Comparison of ENCODE assay signal across 8 mouse cellular contexts in the genomic region with DNA sequence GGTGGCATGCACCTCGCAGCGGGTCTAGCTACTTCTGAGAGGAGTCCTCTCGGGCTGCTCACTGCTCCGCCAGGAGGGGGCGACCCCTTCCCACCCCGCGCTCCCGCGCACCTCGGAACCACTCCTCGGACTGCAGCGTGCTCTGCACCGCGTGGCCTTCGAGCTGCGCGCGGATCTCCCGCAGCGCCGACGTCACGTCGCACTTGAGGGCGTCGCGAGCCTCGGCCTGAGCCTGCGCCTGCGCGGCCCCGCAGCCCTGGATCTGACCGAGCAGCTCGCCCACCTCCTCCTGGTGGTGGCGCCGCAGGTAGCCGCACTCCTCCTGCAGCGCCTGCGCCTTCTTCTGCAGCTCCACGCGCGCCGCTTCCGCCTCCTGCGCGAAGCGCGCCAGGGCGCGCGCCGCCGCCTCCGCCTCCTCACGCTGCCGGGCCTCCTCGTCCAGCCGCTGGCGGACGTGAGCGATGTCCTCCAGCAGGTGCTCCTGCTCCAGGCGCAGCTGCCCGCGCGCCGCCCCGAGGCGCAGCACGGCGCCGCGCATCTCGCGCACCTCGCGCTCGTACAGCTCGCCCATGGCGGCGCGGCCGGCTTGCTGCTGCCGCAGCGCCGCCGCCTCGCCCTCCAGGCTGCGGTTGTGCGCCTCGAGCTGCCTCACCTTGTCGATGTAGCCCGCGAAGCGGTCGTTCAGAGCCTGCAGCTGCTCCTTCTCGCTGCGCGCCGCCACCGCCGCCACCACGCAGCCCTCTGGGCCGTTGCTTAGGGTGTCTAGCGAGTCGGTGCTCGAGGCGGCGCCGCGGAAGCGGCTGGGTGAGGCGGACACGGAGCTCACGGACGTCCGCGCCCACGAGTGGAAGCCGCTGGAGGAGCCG. TPM values are rescaled to one million over a fixed set of nuclear protein-coding genes. Genes with fewer than 3 reads are reported as not detected.
DNase-seq lines count a peak whose midpoint lies in the region; ATAC-seq and TF ChIP-seq lines count a peak whose summit lies in the region.

No protein-coding gene starts in this region.

- intact Hi-C loops in heart, postnatal 25 days (cut with DNase I), result no loop called here

- H3K9me3 ChIP-seq in heart, embryonic 11.5 days (replicated peaks; ENCODE audit: control insufficient read depth, low read length), result no peaks in the 10 kb centered on the region
- no peaks in the 10 kb centered on the region for H3K9me3 ChIP-seq in embryonic facial prominence, embryonic 10.5 days
- no peaks in the 10 kb centered on the region for H3K9me3 ChIP-seq in heart, postnatal 0 days (replicated peaks; ENCODE audit: control insufficient read depth, low read length)
- H3K9me3 ChIP-seq in liver, embryonic 13.5 days (replicated peaks), result no peaks in the 10 kb centered on the region
- no peaks in the 10 kb centered on the region for H3K9me3 ChIP-seq in stomach, postnatal 0 days (ENCODE audit: control insufficient read depth, low read length)

- H3K36me3 ChIP-seq in heart, embryonic 11.5 days (ENCODE audit: control insufficient read depth, insufficient read depth, low read length), result no peaks in the 10 kb centered on the region
- no peaks in the 10 kb centered on the region for H3K36me3 ChIP-seq in embryonic facial prominence, embryonic 10.5 days (replicated peaks)
- no peaks in the 10 kb centered on the region for H3K36me3 ChIP-seq in heart, postnatal 0 days (replicated peaks; ENCODE audit: control insufficient read depth, insufficient read depth, low read length)
- H3K36me3 ChIP-seq in liver, embryonic 13.5 days, result no peaks in the 10 kb centered on the region
- H3K36me3 ChIP-seq in stomach, postnatal 0 days (ENCODE audit: control insufficient read depth, insufficient read depth, low read length), result no peaks in the 10 kb centered on the region

- H3K27me3 ChIP-seq in heart, embryonic 11.5 days (ENCODE audit: control insufficient read depth, insufficient read depth, low read length), result peaks cover 74% of the 10 kb centered on the region
- H3K27me3 ChIP-seq in embryonic facial prominence, embryonic 10.5 days (replicated peaks; ENCODE audit: low read depth, poor library complexity, severe bottlenecking), result peaks cover 91% of the 10 kb centered on the region
- H3K27me3 ChIP-seq in heart, postnatal 0 days (ENCODE audit: control insufficient read depth, insufficient read depth, low read length), result peaks cover 73% of the 10 kb centered on the region
- H3K27me3 ChIP-seq in liver, embryonic 13.5 days, result peaks cover 84% of the 10 kb centered on the region
- H3K27me3 ChIP-seq in stomach, postnatal 0 days (ENCODE audit: control insufficient read depth, insufficient read depth, low read length), result peaks cover 34% of the 10 kb centered on the region

- peaks cover 9% of the 10 kb centered on the region for H3K4me1 ChIP-seq in heart, embryonic 11.5 days (ENCODE audit: control insufficient read depth, insufficient read depth, low read length)
- peaks cover 20% of the 10 kb centered on the region for H3K4me1 ChIP-seq in embryonic facial prominence, embryonic 10.5 days
- peaks cover 9% of the 10 kb centered on the region for H3K4me1 ChIP-seq in heart, postnatal 0 days (ENCODE audit: control insufficient read depth, insufficient read depth)
- peaks cover 19% of the 10 kb centered on the region for H3K4me1 ChIP-seq in liver, embryonic 13.5 days (replicated peaks)
- no peaks in the 10 kb centered on the region for H3K4me1 ChIP-seq in stomach, postnatal 0 days (replicated peaks; ENCODE audit: control insufficient read depth, insufficient read depth)

- peak overlapping the region; percentile 61 for H3K4me3 ChIP-seq in heart, embryonic 11.5 days (ENCODE audit: low read depth, low read length)
- peak overlapping the region; percentile 65 for H3K4me3 ChIP-seq in embryonic facial prominence, embryonic 10.5 days
- peak overlapping the region; percentile 55 for H3K4me3 ChIP-seq in heart, postnatal 0 days (ENCODE audit: low read depth, low read length)
- peak overlapping the region; percentile 55 for H3K4me3 ChIP-seq in liver, embryonic 13.5 days (replicated peaks)
- peak overlapping the region; percentile 46 for H3K4me3 ChIP-seq in stomach, postnatal 0 days (ENCODE audit: low read depth, low read length)

- no peak for TF ChIP-seq EP300 in heart, postnatal 0 days (IDR thresholded peaks at IDR 0.05; ENCODE audit: low read depth)
- TF ChIP-seq EP300 in stomach, postnatal 0 days (optimal IDR thresholded peaks at IDR 0.05), result no peak

- H3K9ac ChIP-seq in heart, embryonic 11.5 days (ENCODE audit: low read depth, low read length), result no peak overlapping the region
- 0 out of 2 replicates have a peak overlapping the region, but pooled peaks have one; percentile 2 for H3K9ac ChIP-seq in heart, postnatal 0 days (replicated peaks; ENCODE audit: low read depth, low read length)
- no peak overlapping the region for H3K9ac ChIP-seq in liver, embryonic 13.5 days
- peak overlapping the region; percentile 38 for H3K9ac ChIP-seq in stomach, postnatal 0 days (ENCODE audit: low read length)

- peak overlapping the region; percentile 79 for H3K4me2 ChIP-seq in heart, embryonic 11.5 days
- peak overlapping the region; percentile 86 for H3K4me2 ChIP-seq in heart, postnatal 0 days (ENCODE audit: low read depth, low read length)
- H3K4me2 ChIP-seq in liver, embryonic 13.5 days, result peak overlapping the region; percentile 74
- peak overlapping the region; percentile 83 for H3K4me2 ChIP-seq in stomach, postnatal 0 days (replicated peaks; ENCODE audit: low read depth)

- ATAC-seq in heart, embryonic 11.5 days (replicated peaks; ENCODE audit: insufficient number of reproducible peaks, low FRiP score, low TSS enrichment), result peak; percentile 51; the same call in 1 of the 2 replicates
- peak; percentile 36; the same call in 1 of the 2 replicates for ATAC-seq in heart, postnatal 0 days (ENCODE audit: insufficient read depth, low read depth)
- peak; percentile 64 for ATAC-seq in liver, embryonic 13.5 days (ENCODE audit: low read depth)
- ATAC-seq in stomach, postnatal 0 days (ENCODE audit: low FRiP score, low TSS enrichment), result peak; percentile 74

- peak; percentile 7; the same call in 1 of the 2 replicates for TF ChIP-seq CTCF in heart, postnatal 0 days (IDR thresholded peaks at IDR 0.05; ENCODE audit: low read depth)
- TF ChIP-seq CTCF in stomach, postnatal 0 days (IDR thresholded peaks at IDR 0.05; ENCODE audit: low read depth), result peak; percentile 39

- under 1% methylated on average over 116 of the region's 120 CpGs for WGBS in heart, embryonic 11.5 days (ENCODE audit: insufficient replicate concordance)
- under 1% methylated on average over 120 of the region's 120 CpGs for WGBS in embryonic facial prominence, embryonic 10.5 days
- under 1% methylated on average over 104 of the region's 120 CpGs for WGBS in heart, postnatal 0 days
- under 1% methylated on average over 120 of the region's 120 CpGs for WGBS in liver, embryonic 13.5 days (ENCODE audit: insufficient replicate concordance)
- under 1% methylated on average over 86 of the region's 120 CpGs for WGBS in stomach, postnatal 0 days

- H3K27ac ChIP-seq in heart, embryonic 11.5 days (ENCODE audit: low read depth, low read length), result no peak overlapping the region
- H3K27ac ChIP-seq in embryonic facial prominence, embryonic 10.5 days (replicated peaks), result 0 out of 2 replicates have a peak overlapping the region, but pooled peaks have one; percentile 7
- H3K27ac ChIP-seq in heart, postnatal 0 days (ENCODE audit: low read depth), result no peak overlapping the region
- no peak overlapping the region for H3K27ac ChIP-seq in liver, embryonic 13.5 days
- H3K27ac ChIP-seq in stomach, postnatal 0 days (replicated peaks), result no peak overlapping the region

- no peak for DNase-seq in heart, postnatal 25 days (ENCODE audit: low spot score)
- DNase-seq in embryonic facial prominence, embryonic 10.5 days (ENCODE audit: low spot score), result peak; percentile 71
- DNase-seq in heart, postnatal 0 days (ENCODE audit: low spot score), result no peak
- peak; percentile 55 to 72 for DNase-seq in kidney, postnatal 4 days
- DNase-seq in liver, embryonic 13.5 days, result no peak
- peak; percentile 62 for DNase-seq in neural tube, embryonic 10.5 days (ENCODE audit: extremely low spot score, low spot score)
- DNase-seq in stomach, postnatal 0 days (ENCODE audit: low spot score), result peak; percentile 76

RNA-seq across cellular contexts. Expression of gene Nefh, which starts 0.7 kb away (rescaled TPM):
- polyA plus RNA-seq in heart, embryonic 11.5 days (2014; fragmentation: Nextera tagmentation; extraction: Ambion mirVana), result 0.43 and 0.97 TPM in 2 replicates
- not detected for total RNA-seq in heart, postnatal 25 days (2021)
- 0.14 and 0.25 TPM in 2 replicates for polyA plus RNA-seq in embryonic facial prominence, embryonic 10.5 days (2016; fragmentation: Nextera tagmentation; extraction: Ambion mirVana)
- total RNA-seq in heart, postnatal 0 days (2014; rRNA removed; ENCODE audit: low replicate concordance), result 0.04 TPM in 1 of 2 replicates, not detected in the other
- 0.03 and 0.07 TPM in 2 replicates for polyA plus RNA-seq in heart, postnatal 0 days (2015; fragmentation: Nextera tagmentation; extraction: Ambion mirVana)
- 0.27 and 0.34 TPM in 2 replicates for polyA plus RNA-seq in liver, embryonic 13.5 days (2015; fragmentation: Nextera tagmentation; extraction: Ambion mirVana)
- 0.25 TPM in 2 replicates for polyA plus RNA-seq in stomach, postnatal 0 days (2015; fragmentation: Nextera tagmentation; extraction: Ambion mirVana)

RNA-seq across cellular contexts. Expression of gene Ap1b1, which starts 39.4 kb away (rescaled TPM):
- polyA plus RNA-seq in heart, embryonic 11.5 days (2014; fragmentation: Nextera tagmentation; extraction: Ambion mirVana), result 47.6 and 57.9 TPM in 2 replicates
- total RNA-seq in heart, postnatal 25 days (2021), result 10 to 100 TPM; 53.1 to 58.1 TPM
- 58.6 and 60.2 TPM in 2 replicates for polyA plus RNA-seq in embryonic facial prominence, embryonic 10.5 days (2016; fragmentation: Nextera tagmentation; extraction: Ambion mirVana)
- total RNA-seq in heart, postnatal 0 days (2014; rRNA removed; ENCODE audit: low replicate concordance), result 39.0 and 56.7 TPM in 2 replicates
- 27.4 and 29.6 TPM in 2 replicates for polyA plus RNA-seq in heart, postnatal 0 days (2015; fragmentation: Nextera tagmentation; extraction: Ambion mirVana)
- polyA plus RNA-seq in liver, embryonic 13.5 days (2015; fragmentation: Nextera tagmentation; extraction: Ambion mirVana), result 77.1 and 95.0 TPM in 2 replicates
- polyA plus RNA-seq in stomach, postnatal 0 days (2015; fragmentation: Nextera tagmentation; extraction: Ambion mirVana), result 41.8 and 43.3 TPM in 2 replicates

RNA-seq across cellular contexts. Expression of gene Thoc5, which starts 52.1 kb away (rescaled TPM):
- polyA plus RNA-seq in heart, embryonic 11.5 days (2014; fragmentation: Nextera tagmentation; extraction: Ambion mirVana), result 28.1 and 30.2 TPM in 2 replicates
- total RNA-seq in heart, postnatal 25 days (2021), result 10 to 100 TPM; 16.3 to 16.9 TPM
- polyA plus RNA-seq in embryonic facial prominence, embryonic 10.5 days (2016; fragmentation: Nextera tagmentation; extraction: Ambion mirVana), result 52.1 and 52.9 TPM in 2 replicates
- 11.9 and 17.2 TPM in 2 replicates for total RNA-seq in heart, postnatal 0 days (2014; rRNA removed; ENCODE audit: low replicate concordance)
- polyA plus RNA-seq in heart, postnatal 0 days (2015; fragmentation: Nextera tagmentation; extraction: Ambion mirVana), result 15.9 and 16.0 TPM in 2 replicates
- 21.7 and 25.9 TPM in 2 replicates for polyA plus RNA-seq in liver, embryonic 13.5 days (2015; fragmentation: Nextera tagmentation; extraction: Ambion mirVana)
- polyA plus RNA-seq in stomach, postnatal 0 days (2015; fragmentation: Nextera tagmentation; extraction: Ambion mirVana), result 18.3 and 21.0 TPM in 2 replicates

Comparison
In these comparisons a context has a peak if more than half of its experiments do, and no peak if none do; other contexts are left out.
1. H3K9ac ChIP-seq: peak in heart, postnatal 0 days (single experiment) and stomach, postnatal 0 days (single experiment); none in heart, embryonic 11.5 days (single experiment) and liver, embryonic 13.5 days (single experiment).
2. DNase-seq: peak in embryonic facial prominence, embryonic 10.5 days (single experiment), kidney, postnatal 4 days (2 of 2), neural tube, embryonic 10.5 days (single experiment) and stomach, postnatal 0 days (single experiment); none in heart, postnatal 25 days (single experiment), heart, postnatal 0 days (single experiment) and liver, embryonic 13.5 days (single experiment).
3. Peak in every context shown above with its lines, with median percentiles within 50 percentile points of each other: ATAC-seq, H3K4me2 ChIP-seq and H3K4me3 ChIP-seq.